Mouse (Mus musculus) erythroblast, adult 5-6 weeks (primary cell): ENCODE measurements around the gene Olfr74. TPM values are rescaled to one million over a fixed set of nuclear protein-coding genes. Genes with fewer than 3 reads are reported as not detected.
"Not testable (repeated sequence)": the region's sequence is repeated elsewhere in the genome, so short reads cannot be mapped to it uniquely, and the experiment has no call there.

Source experiments
- ATAC-seq: replicated peaks from 2 replicates; pipeline ENCODE4 v1.8.0; 2016; ENCODE audit warnings: moderate number of reproducible peaks, mild to moderate bottlenecking, moderate TSS enrichment, inconsistent platforms; ENCODE audit not compliant: poor library complexity, low FRiP score, severe bottlenecking
- total RNA-seq, 2 experiments: library from RNA; stranded (forward) in 1 of 2; stranded (reverse) in 1 of 2; fragments of 150-400 nt in 1 of 2; fragments of 200-764, 138-1000 nt in 1 of 2; gene quantifications; 2 replicates each; pipeline versions ENCODE4 v1.2.3 to v1.2.4; 2015 to 2017; ENCODE audit warnings: low replicate concordance in 2 of 2

Gene Olfr74
- total RNA-seq (2015; ENCODE audit: low replicate concordance) (not detected in 2 replicates), total RNA-seq (2017; ENCODE audit: low replicate concordance) (not detected in 2 replicates)

GRCm38 (mm10) chr2:87974563-87974962 lies at the start of gene Olfr74:
TSS of gene Olfr74 (minus strand) at chr2:87974663.
- no peak for ATAC-seq

- ATAC-seq, result not testable (repeated sequence)
Measured at GRCm38 (mm10) chr2:88022474-88022873, 48.0 kb upstream of the Olfr74 start, which contains the start of gene Olfr1161. TSS of gene Olfr1161 (plus strand) at chr2:88022774.

GRCm38 (mm10) chr2:88007515-88008318 lies 33.3 kb upstream of the Olfr74 start, which contains the start of gene Olfr1160:
TSS of gene Olfr1160 (minus strand) at chr2:88008268.
- no peak for ATAC-seq

- ATAC-seq, result no peak
Measured at GRCm38 (mm10) chr2:87989813-87990212, 15.3 kb upstream of the Olfr74 start, which contains the start of gene Olfr1158. TSS of gene Olfr1158 (plus strand) at chr2:87990113.

- no peak for ATAC-seq
Measured at GRCm38 (mm10) chr2:87968199-87968598, 6.3 kb downstream of the Olfr74 start, which contains the start of gene Olfr1157. TSS of gene Olfr1157 (minus strand) at chr2:87968299.

GRCm38 (mm10) chr2:87953000-87953399 lies 21.5 kb downstream of the Olfr74 start, which contains the start of gene Olfr1156:
TSS of gene Olfr1156 (minus strand) at chr2:87953100.
- ATAC-seq, result no peak

GRCm38 (mm10) chr2:87945037-87945436 lies 29.4 kb downstream of the Olfr74 start, which contains the start of gene Olfr1155:
TSS of gene Olfr1155 (minus strand) at chr2:87945137.
- no peak for ATAC-seq

Other genes with a start within 250 kb of the Olfr74 start
- gene Olfr1138, start 234.7 kb downstream of the Olfr74 start, total RNA-seq (2015; ENCODE audit: low replicate concordance), result not detected in 2 replicates
- gene Olfr1138, start 234.7 kb downstream of the Olfr74 start, total RNA-seq (2017; ENCODE audit: low replicate concordance), result not detected in 2 replicates
- not detected in 2 replicates for gene Olfr1140, start 230.9 kb downstream of the Olfr74 start, total RNA-seq (2015; ENCODE audit: low replicate concordance)
- not detected in 2 replicates for gene Olfr1140, start 230.9 kb downstream of the Olfr74 start, total RNA-seq (2017; ENCODE audit: low replicate concordance)
- not detected in 2 replicates for gene Olfr1141, start 220.7 kb downstream of the Olfr74 start, total RNA-seq (2015; ENCODE audit: low replicate concordance)
- gene Olfr1141, start 220.7 kb downstream of the Olfr74 start, total RNA-seq (2017; ENCODE audit: low replicate concordance), result not detected in 2 replicates
- gene Olfr152, start 195.2 kb downstream of the Olfr74 start, total RNA-seq (2015; ENCODE audit: low replicate concordance), result not detected in 2 replicates
- gene Olfr152, start 195.2 kb downstream of the Olfr74 start, total RNA-seq (2017; ENCODE audit: low replicate concordance), result 2.4 TPM in 1 of 2 replicates, not detected in the other
- not detected in 2 replicates for gene Olfr1143, start 174.1 kb downstream of the Olfr74 start, total RNA-seq (2015; ENCODE audit: low replicate concordance)
- gene Olfr1143, start 174.1 kb downstream of the Olfr74 start, total RNA-seq (2017; ENCODE audit: low replicate concordance), result not detected in 2 replicates
- gene Olfr1145, start 164.8 kb downstream of the Olfr74 start, total RNA-seq (2015; ENCODE audit: low replicate concordance), result not detected in 2 replicates
- gene Olfr1145, start 164.8 kb downstream of the Olfr74 start, total RNA-seq (2017; ENCODE audit: low replicate concordance), result not detected in 2 replicates
- gene Olfr1148, start 144.1 kb downstream of the Olfr74 start, total RNA-seq (2015; ENCODE audit: low replicate concordance), result not detected in 2 replicates
- not detected in 2 replicates for gene Olfr1148, start 144.1 kb downstream of the Olfr74 start, total RNA-seq (2017; ENCODE audit: low replicate concordance)
- not detected in 2 replicates for gene Olfr1150-ps1, start 130.7 kb downstream of the Olfr74 start, total RNA-seq (2015; ENCODE audit: low replicate concordance)
- 0.09 TPM in 1 of 2 replicates, not detected in the other for gene Olfr1150-ps1, start 130.7 kb downstream of the Olfr74 start, total RNA-seq (2017; ENCODE audit: low replicate concordance)
- gene Olfr1151, start 118.8 kb downstream of the Olfr74 start, total RNA-seq (2015; ENCODE audit: low replicate concordance), result not detected in 2 replicates
- 0.56 TPM in 1 of 2 replicates, not detected in the other for gene Olfr1151, start 118.8 kb downstream of the Olfr74 start, total RNA-seq (2017; ENCODE audit: low replicate concordance)
- gene Olfr1152, start 108.2 kb downstream of the Olfr74 start, total RNA-seq (2015; ENCODE audit: low replicate concordance), result not detected in 2 replicates
- not detected in 2 replicates for gene Olfr1152, start 108.2 kb downstream of the Olfr74 start, total RNA-seq (2017; ENCODE audit: low replicate concordance)
- not detected in 2 replicates for gene Olfr1153, start 79.7 kb downstream of the Olfr74 start, total RNA-seq (2015; ENCODE audit: low replicate concordance)
- not detected in 2 replicates for gene Olfr1153, start 79.7 kb downstream of the Olfr74 start, total RNA-seq (2017; ENCODE audit: low replicate concordance)
- not detected in 2 replicates for gene Olfr1154, start 69.5 kb downstream of the Olfr74 start, total RNA-seq (2015; ENCODE audit: low replicate concordance)
- gene Olfr1154, start 69.5 kb downstream of the Olfr74 start, total RNA-seq (2017; ENCODE audit: low replicate concordance), result not detected in 2 replicates
- gene Olfr1155, start 29.5 kb downstream of the Olfr74 start, total RNA-seq (2015; ENCODE audit: low replicate concordance), result not detected in 2 replicates
- not detected in 2 replicates for gene Olfr1155, start 29.5 kb downstream of the Olfr74 start, total RNA-seq (2017; ENCODE audit: low replicate concordance)
- gene Olfr1156, start 21.6 kb downstream of the Olfr74 start, total RNA-seq (2015; ENCODE audit: low replicate concordance), result not detected in 2 replicates
- not detected in 2 replicates for gene Olfr1156, start 21.6 kb downstream of the Olfr74 start, total RNA-seq (2017; ENCODE audit: low replicate concordance)
- not detected in 2 replicates for gene Olfr1157, start 6.4 kb downstream of the Olfr74 start, total RNA-seq (2015; ENCODE audit: low replicate concordance)
- gene Olfr1157, start 6.4 kb downstream of the Olfr74 start, total RNA-seq (2017; ENCODE audit: low replicate concordance), result not detected in 2 replicates
- not detected in 2 replicates for gene Olfr1158, start 15.4 kb upstream of the Olfr74 start, total RNA-seq (2015; ENCODE audit: low replicate concordance)
- gene Olfr1158, start 15.4 kb upstream of the Olfr74 start, total RNA-seq (2017; ENCODE audit: low replicate concordance), result not detected in 2 replicates
- gene Olfr1160, start 33.6 kb upstream of the Olfr74 start, total RNA-seq (2015; ENCODE audit: low replicate concordance), result not detected in 2 replicates
- gene Olfr1160, start 33.6 kb upstream of the Olfr74 start, total RNA-seq (2017; ENCODE audit: low replicate concordance), result 0.28 TPM in 1 of 2 replicates, not detected in the other
- not detected in 2 replicates for gene Olfr1161, start 48.1 kb upstream of the Olfr74 start, total RNA-seq (2015; ENCODE audit: low replicate concordance)
- not detected in 2 replicates for gene Olfr1161, start 48.1 kb upstream of the Olfr74 start, total RNA-seq (2017; ENCODE audit: low replicate concordance)
- not detected in 2 replicates for gene Olfr73, start 63.0 kb upstream of the Olfr74 start, total RNA-seq (2015; ENCODE audit: low replicate concordance)
- not detected in 2 replicates for gene Olfr73, start 63.0 kb upstream of the Olfr74 start, total RNA-seq (2017; ENCODE audit: low replicate concordance)
- gene Olfr1162, start 76.5 kb upstream of the Olfr74 start, total RNA-seq (2015; ENCODE audit: low replicate concordance), result not detected in 2 replicates
- gene Olfr1162, start 76.5 kb upstream of the Olfr74 start, total RNA-seq (2017; ENCODE audit: low replicate concordance), result not detected in 2 replicates
- gene Olfr1163, start 97.2 kb upstream of the Olfr74 start, total RNA-seq (2015; ENCODE audit: low replicate concordance), result not detected in 2 replicates
- not detected in 2 replicates for gene Olfr1163, start 97.2 kb upstream of the Olfr74 start, total RNA-seq (2017; ENCODE audit: low replicate concordance)
- gene Olfr1164, start 119.3 kb upstream of the Olfr74 start, total RNA-seq (2015; ENCODE audit: low replicate concordance), result not detected in 2 replicates
- gene Olfr1164, start 119.3 kb upstream of the Olfr74 start, total RNA-seq (2017; ENCODE audit: low replicate concordance), result not detected in 2 replicates
- not detected in 2 replicates for gene Olfr1166, start 153.6 kb upstream of the Olfr74 start, total RNA-seq (2015; ENCODE audit: low replicate concordance)
- not detected in 2 replicates for gene Olfr1166, start 153.6 kb upstream of the Olfr74 start, total RNA-seq (2017; ENCODE audit: low replicate concordance)
- gene Olfr1167, start 180.5 kb upstream of the Olfr74 start, total RNA-seq (2015; ENCODE audit: low replicate concordance), result not detected in 2 replicates
- gene Olfr1167, start 180.5 kb upstream of the Olfr74 start, total RNA-seq (2017; ENCODE audit: low replicate concordance), result not detected in 2 replicates
- gene Olfr1168, start 207.2 kb upstream of the Olfr74 start, total RNA-seq (2015; ENCODE audit: low replicate concordance), result not detected in 2 replicates
- gene Olfr1168, start 207.2 kb upstream of the Olfr74 start, total RNA-seq (2017; ENCODE audit: low replicate concordance), result not detected in 2 replicates